Mouse (Mus musculus) MN1 (cell line): Measurements from ENCODE around the gene Gm8857.
"Not testable (repeated sequence)": the region's sequence is repeated elsewhere in the genome, so short reads cannot be mapped to it uniquely, and the experiment has no call there.

Source experiments
- DNase-seq: peaks from one replicate; pipeline ENCODE4 v3.0.0-alpha.2; 2016; ENCODE audit warnings: low spot score

Gene Gm8857

GRCm38 (mm10) chr5:10947505-10947904 lies at the start of gene Gm8857, which contains the start of gene Gm8871:
TSS of gene Gm8857 (plus strand) at chr5:10947807.
TSS of gene Gm8871 (plus strand) at chr5:10947805.
- not testable (repeated sequence) for DNase-seq

DNA sequence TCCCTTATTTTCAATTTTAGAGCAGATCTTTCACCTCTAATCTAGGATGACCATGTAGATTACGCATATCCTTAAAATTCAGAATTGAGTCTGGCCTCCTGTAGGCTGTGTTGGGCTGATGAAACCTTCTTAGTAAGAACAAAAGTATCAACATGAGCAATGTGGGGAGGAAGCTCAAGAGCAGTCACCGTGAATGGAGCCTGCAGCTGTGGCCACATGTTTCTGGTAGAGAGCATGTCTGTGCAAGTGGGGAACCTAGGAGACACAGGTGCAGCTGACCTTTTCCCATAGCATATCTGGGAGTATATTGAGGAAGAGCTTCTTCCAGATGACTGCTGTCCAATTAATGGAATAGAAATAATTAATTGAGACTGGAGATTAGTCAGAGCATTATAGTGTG lies 5.9 kb downstream of the Gm8857 start:
- not testable (repeated sequence) for DNase-seq

GRCm38 (mm10) chr5:10958057-10958456 lies 10.4 kb downstream of the Gm8857 start:
- not testable (repeated sequence) for DNase-seq
